Mouse (Mus musculus): ENCODE measurements around the gene E330009J07Rik. TPM values are rescaled to one million over a fixed set of nuclear protein-coding genes. Genes with fewer than 3 reads are reported as not detected.

Gene E330009J07Rik
- polyA plus RNA-seq, 1 experiment from 2014 or later: 22.4 TPM

DNA sequence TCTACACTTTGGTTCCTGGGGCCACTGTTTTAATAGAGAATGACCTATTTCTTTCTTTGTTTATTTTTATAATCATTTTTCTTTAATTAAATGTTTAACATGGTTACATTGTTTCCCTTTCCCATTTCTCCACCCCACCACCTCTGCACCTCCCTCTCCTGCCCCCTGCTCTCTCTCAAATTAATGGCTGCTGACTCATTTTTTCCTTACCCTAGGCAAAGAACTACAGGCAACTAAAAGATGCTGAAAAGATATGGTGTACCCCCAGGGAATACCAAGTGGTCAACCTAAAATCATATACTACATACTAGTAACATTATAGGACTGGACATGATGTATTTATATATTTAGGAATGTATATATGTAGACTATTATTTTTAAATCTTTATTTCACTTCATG, 12.7 kb upstream of the E330009J07Rik start:
- no peaks in the 10 kb centered on the region for H3K36me3 ChIP-seq (ENCODE audit: control insufficient read depth, insufficient read depth, low read length)
- no peak overlapping the region for H3K27ac ChIP-seq (ENCODE audit: low read length)
- no peak for ATAC-seq (ENCODE audit: insufficient number of reproducible peaks, insufficient read depth, low FRiP score, low read depth)
- H3K9ac ChIP-seq (replicated peaks; ENCODE audit: low read depth, low read length): no peak overlapping the region
- no peaks in the 10 kb centered on the region for H3K9me3 ChIP-seq (ENCODE audit: control insufficient read depth, low read depth, low read length)
- no peak overlapping the region for H3K4me2 ChIP-seq (replicated peaks; ENCODE audit: low read depth, low read length)
- no peaks in the 10 kb centered on the region for H3K4me1 ChIP-seq (ENCODE audit: control insufficient read depth, insufficient read depth, low read length)
- H3K27me3 ChIP-seq (ENCODE audit: control insufficient read depth, insufficient read depth, low read length): no peaks in the 10 kb centered on the region
- no peak overlapping the region for H3K4me3 ChIP-seq (ENCODE audit: low read depth, low read length)

DNA sequence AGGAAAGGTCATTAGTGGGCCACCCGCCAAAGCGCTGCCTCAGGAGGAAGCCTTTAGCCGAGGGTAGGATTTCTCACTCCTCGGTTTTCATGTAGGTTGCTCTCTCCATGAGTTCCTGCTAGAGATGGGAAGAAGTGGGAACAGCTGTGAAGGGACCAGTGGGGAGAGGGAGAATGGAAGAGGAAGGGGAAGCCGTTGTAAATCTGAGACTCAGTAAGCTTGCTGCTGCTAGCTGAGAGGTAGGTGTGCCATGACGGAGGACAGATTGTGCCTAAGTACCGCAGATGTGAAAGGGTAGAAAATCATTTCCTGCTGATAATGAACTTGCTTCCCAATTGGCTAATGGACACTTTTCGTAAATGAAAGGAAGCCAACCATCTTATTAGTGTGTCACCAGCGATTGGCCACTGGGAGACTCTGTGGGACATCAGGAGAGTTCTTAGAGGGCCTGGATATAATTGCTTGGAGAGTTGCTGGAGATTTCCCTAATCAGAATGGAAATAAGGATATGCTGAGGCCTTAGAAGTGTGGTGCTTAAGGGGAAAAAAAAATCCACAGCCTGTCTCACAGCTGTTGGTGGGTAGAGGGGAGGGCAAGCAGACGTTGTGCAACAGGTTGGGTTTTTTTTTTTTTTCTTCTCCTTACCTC, 7.5 kb upstream of the E330009J07Rik start:
- H3K9ac ChIP-seq (replicated peaks; ENCODE audit: low read depth, low read length): no peak overlapping the region
- no peak overlapping the region for H3K27ac ChIP-seq (ENCODE audit: low read length)
- no peak overlapping the region for H3K4me3 ChIP-seq (ENCODE audit: low read depth, low read length)
- no peaks in the 10 kb centered on the region for H3K36me3 ChIP-seq (ENCODE audit: control insufficient read depth, insufficient read depth, low read length)
- no peaks in the 10 kb centered on the region for H3K27me3 ChIP-seq (ENCODE audit: control insufficient read depth, insufficient read depth, low read length)
- WGBS: 34% methylated on average over 10 of the region's 10 CpGs
- H3K4me1 ChIP-seq (ENCODE audit: control insufficient read depth, insufficient read depth, low read length): no peaks in the 10 kb centered on the region
- H3K9me3 ChIP-seq (ENCODE audit: control insufficient read depth, low read depth, low read length): no peaks in the 10 kb centered on the region
- ATAC-seq (ENCODE audit: insufficient number of reproducible peaks, insufficient read depth, low FRiP score, low read depth): no peak
- H3K4me2 ChIP-seq (replicated peaks; ENCODE audit: low read depth, low read length): no peak overlapping the region

DNA sequence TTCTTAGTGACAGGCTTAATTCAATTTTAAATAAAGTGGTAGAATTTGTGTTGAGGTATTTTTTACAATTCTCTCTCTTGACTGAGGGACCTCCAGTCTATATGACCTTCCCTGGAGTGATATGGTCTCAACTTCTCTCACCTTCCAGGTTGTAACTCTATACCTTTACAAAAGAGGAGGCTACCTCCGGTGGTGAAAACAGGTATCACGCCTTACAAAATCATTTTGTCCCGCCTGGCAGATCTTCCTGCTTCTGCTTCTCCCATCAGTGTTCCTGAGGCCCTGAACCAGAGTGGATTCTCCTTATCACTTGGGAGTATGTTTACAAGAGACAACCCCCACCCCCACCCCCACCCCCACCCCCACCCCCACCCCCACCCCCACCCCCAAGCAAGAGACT, 5.8 kb upstream of the E330009J07Rik start:
- Histone ChIP-seq H3K4me3 (ENCODE audit: low read depth, low read length) (no peak overlapping the region), H3K4me1 (ENCODE audit: control insufficient read depth, insufficient read depth, low read length) (no peaks in the 10 kb centered on the region), H3K36me3 (ENCODE audit: control insufficient read depth, insufficient read depth, low read length) (no peaks in the 10 kb centered on the region), H3K27ac (ENCODE audit: low read length) (no peak overlapping the region), H3K27me3 (ENCODE audit: control insufficient read depth, insufficient read depth, low read length) (no peaks in the 10 kb centered on the region), H3K4me2 (replicated peaks; ENCODE audit: low read depth, low read length) (no peak overlapping the region), H3K9me3 (ENCODE audit: control insufficient read depth, low read depth, low read length) (no peaks in the 10 kb centered on the region), H3K9ac (replicated peaks; ENCODE audit: low read depth, low read length) (no peak overlapping the region)
- ATAC-seq (ENCODE audit: insufficient number of reproducible peaks, insufficient read depth, low FRiP score, low read depth): no peak
- WGBS: 24% methylated on average over 3 of the region's 3 CpGs

DNA sequence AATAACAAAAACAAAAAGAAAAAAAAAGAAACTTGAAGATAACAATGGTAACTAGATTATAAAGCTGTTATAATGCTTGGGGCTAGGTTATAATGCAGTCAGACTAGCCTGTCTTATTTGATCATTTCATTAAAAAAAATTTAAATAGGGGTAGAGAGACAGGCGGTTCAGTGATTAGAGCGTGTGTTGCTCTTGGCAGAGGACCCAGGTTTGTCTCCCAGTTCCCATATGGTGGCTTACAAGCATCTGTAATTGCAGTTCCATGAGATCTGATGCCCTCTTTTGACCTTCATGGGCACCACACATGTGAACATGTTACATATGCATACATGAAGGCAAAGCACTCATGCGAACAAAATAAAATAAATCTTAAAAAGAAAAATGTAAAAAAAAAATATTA, 5.3 kb upstream of the E330009J07Rik start:
- Histone ChIP-seq H3K27me3 (ENCODE audit: control insufficient read depth, insufficient read depth, low read length) (no peaks in the 10 kb centered on the region), H3K36me3 (ENCODE audit: control insufficient read depth, insufficient read depth, low read length) (no peaks in the 10 kb centered on the region), H3K4me1 (ENCODE audit: control insufficient read depth, insufficient read depth, low read length) (no peaks in the 10 kb centered on the region), H3K4me3 (ENCODE audit: low read depth, low read length) (no peak overlapping the region), H3K9ac (replicated peaks; ENCODE audit: low read depth, low read length) (no peak overlapping the region), H3K27ac (ENCODE audit: low read length) (no peak overlapping the region), H3K9me3 (ENCODE audit: control insufficient read depth, low read depth, low read length) (no peaks in the 10 kb centered on the region), H3K4me2 (replicated peaks; ENCODE audit: low read depth, low read length) (no peak overlapping the region)
- 80% methylated on average over 3 of the region's 3 CpGs for WGBS
- ATAC-seq (ENCODE audit: insufficient number of reproducible peaks, insufficient read depth, low FRiP score, low read depth): no peak

DNA sequence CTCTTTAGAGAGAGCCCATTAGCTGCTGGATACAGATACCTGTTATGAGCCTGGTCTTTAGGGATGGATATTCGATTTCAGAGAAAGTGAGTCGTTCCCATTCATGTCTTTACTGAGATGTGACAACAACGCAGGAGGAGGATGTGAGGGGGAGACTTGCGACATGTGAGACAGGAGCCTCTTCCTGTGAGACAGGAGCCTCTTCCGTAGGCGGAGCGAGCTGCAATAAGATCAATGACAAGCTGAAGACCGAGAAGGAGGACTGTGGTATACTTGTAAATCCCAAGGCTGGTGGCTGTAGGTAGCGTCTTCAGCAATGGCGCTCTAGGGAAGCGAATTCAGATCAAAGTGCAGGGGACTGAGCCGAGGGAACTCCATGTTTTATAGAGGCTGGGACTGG, 3.8 kb upstream of the E330009J07Rik start:
- Histone ChIP-seq H3K27me3 (ENCODE audit: control insufficient read depth, insufficient read depth, low read length) (no peaks in the 10 kb centered on the region), H3K36me3 (ENCODE audit: control insufficient read depth, insufficient read depth, low read length) (no peaks in the 10 kb centered on the region), H3K4me2 (replicated peaks; ENCODE audit: low read depth, low read length) (no peak overlapping the region), H3K4me3 (ENCODE audit: low read depth, low read length) (no peak overlapping the region), H3K9me3 (ENCODE audit: control insufficient read depth, low read depth, low read length) (no peaks in the 10 kb centered on the region), H3K27ac (ENCODE audit: low read length) (no peak overlapping the region), H3K9ac (replicated peaks; ENCODE audit: low read depth, low read length) (no peak overlapping the region), H3K4me1 (ENCODE audit: control insufficient read depth, insufficient read depth, low read length) (peaks cover 2% of the 10 kb centered on the region; the same call in 1 of the 2 replicates)
- ATAC-seq (ENCODE audit: insufficient number of reproducible peaks, insufficient read depth, low FRiP score, low read depth): no peak
- WGBS: 34% methylated on average over 12 of the region's 12 CpGs

DNA sequence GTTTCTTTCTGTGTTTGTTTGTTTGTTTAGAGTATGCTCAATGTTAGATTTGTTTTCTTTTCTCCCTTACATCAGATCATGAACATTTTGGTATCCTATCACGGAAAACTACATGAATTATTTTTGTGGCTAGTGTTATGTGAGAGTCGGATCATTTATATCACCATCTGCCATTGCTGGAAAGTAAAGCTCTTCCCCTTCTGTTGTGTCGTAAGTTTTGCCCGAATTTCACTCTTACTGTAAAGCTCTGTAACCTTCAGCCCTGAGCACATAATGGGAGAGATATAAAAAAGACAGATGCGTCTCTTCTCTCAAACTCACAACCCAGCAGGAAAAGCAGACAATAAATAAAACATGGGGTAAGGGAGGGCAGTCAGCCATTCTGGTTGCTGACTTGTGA, 3.0 kb upstream of the E330009J07Rik start, which contains the start of gene Wee2:
Gene Wee2, plus strand, starts transcription at position 153 of the 400 bp plus-strand sequence.
- Histone ChIP-seq H3K27me3 (ENCODE audit: control insufficient read depth, insufficient read depth, low read length) (no peaks in the 10 kb centered on the region), H3K9me3 (ENCODE audit: control insufficient read depth, low read depth, low read length) (no peaks in the 10 kb centered on the region), H3K36me3 (ENCODE audit: control insufficient read depth, insufficient read depth, low read length) (no peaks in the 10 kb centered on the region), H3K4me3 (ENCODE audit: low read depth, low read length) (no peak within 1 kb of the TSS), H3K27ac (ENCODE audit: low read length) (no peak within 1 kb of the TSS), H3K4me2 (replicated peaks; ENCODE audit: low read depth, low read length) (no peak within 1 kb of the TSS), H3K4me1 (ENCODE audit: control insufficient read depth, insufficient read depth, low read length) (peaks cover 3% of the 10 kb centered on the region; the same call in 1 of the 2 replicates), H3K9ac (replicated peaks; ENCODE audit: low read depth, low read length) (no peak within 1 kb of the TSS)
- WGBS: 74% methylated on average over 5 of the region's 5 CpGs
- no peak for ATAC-seq (ENCODE audit: insufficient number of reproducible peaks, insufficient read depth, low FRiP score, low read depth)

DNA sequence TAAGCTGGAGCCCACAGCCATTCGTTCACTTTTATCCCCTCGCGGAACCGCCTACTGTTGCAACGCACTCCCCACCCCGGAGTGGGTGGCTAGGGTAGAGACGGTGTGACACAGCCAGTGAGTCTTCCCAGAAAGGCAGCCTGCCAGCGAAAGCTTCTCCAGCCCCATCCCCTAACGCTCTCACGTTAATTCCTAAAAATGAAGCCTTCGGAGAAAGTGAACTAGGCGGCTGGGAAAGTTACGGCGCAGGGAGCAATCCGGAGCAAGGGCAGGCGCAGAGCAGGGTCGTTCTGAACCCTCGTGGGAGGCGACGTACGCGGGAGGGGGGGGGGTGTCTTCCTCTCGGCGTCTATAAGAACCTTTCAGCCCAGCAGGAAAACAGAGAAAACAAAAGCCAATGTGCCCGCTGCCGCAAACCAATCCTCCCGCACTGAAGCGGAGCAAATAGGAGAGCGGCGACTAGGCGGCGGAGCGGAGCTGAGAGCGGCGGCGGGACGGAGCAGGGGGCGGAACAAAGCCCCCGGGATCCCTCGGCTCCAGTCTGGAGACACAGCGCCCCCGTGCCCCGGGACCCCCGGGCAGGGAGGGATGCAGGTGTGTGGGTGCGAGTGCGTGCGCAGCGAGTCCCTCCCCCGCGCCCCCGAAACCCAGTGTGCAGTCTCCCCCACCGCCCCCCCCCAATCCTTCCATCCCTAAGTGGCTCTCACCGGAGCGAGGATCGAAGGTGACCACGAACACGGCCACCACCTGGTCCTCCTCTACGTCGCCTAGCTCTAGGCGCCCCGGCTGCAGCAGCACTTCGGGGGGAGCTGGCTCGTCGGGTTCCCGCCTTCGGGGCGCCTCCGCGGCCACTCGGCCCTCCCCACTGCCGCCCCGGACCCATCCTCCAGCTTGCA, 536 bp downstream of the E330009J07Rik start:
- no peaks in the 10 kb centered on the region for H3K36me3 ChIP-seq (ENCODE audit: control insufficient read depth, insufficient read depth, low read length)
- H3K9ac ChIP-seq (replicated peaks; ENCODE audit: low read depth, low read length): peak overlapping the region; percentile 69
- ATAC-seq (ENCODE audit: insufficient number of reproducible peaks, insufficient read depth, low FRiP score, low read depth): peak; percentile 44
- no peaks in the 10 kb centered on the region for H3K27me3 ChIP-seq (ENCODE audit: control insufficient read depth, insufficient read depth, low read length)
- H3K4me3 ChIP-seq (ENCODE audit: low read depth, low read length): peak overlapping the region; percentile 74
- H3K4me2 ChIP-seq (replicated peaks; ENCODE audit: low read depth, low read length): peak overlapping the region; percentile 54
- peaks cover 14% of the 10 kb centered on the region; the same call in 1 of the 2 replicates for H3K4me1 ChIP-seq (ENCODE audit: control insufficient read depth, insufficient read depth, low read length)
- no peaks in the 10 kb centered on the region for H3K9me3 ChIP-seq (ENCODE audit: control insufficient read depth, low read depth, low read length)
- 0% methylated on average over 68 of the region's 72 CpGs for WGBS
- H3K27ac ChIP-seq (ENCODE audit: low read length): peak overlapping the region; percentile 66; the same call in 1 of the 2 replicates

DNA sequence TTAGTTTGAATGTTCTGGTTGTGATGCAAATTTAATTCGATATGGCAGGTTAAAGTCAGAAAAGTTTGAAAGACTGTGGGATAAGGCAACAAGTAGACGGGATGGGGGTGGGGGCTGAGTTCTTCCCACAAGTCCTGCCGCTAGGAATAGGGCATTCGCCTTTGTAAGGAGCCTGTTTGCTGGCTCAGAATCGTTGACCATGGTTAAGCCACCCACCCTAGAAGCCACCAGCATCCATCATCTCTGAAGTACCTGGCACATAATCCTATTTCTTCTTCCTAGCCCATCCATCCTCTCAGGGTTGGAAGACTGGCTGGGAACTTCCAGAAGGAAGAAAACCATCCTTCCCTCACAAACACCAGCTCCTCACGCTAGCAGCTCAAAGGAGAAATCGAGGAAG, 1.2 kb downstream of the E330009J07Rik start:
- WGBS: 14% methylated on average over 7 of the region's 7 CpGs

More for the DNA sequence above, 1.2 kb downstream of the E330009J07Rik start:
- ATAC-seq (ENCODE audit: insufficient number of reproducible peaks, insufficient read depth, low FRiP score, low read depth): no peak
- Histone ChIP-seq H3K4me2 (replicated peaks; ENCODE audit: low read depth, low read length) (peak overlapping the region; percentile 54), H3K36me3 (ENCODE audit: control insufficient read depth, insufficient read depth, low read length) (no peaks in the 10 kb centered on the region), H3K9me3 (ENCODE audit: control insufficient read depth, low read depth, low read length) (no peaks in the 10 kb centered on the region), H3K4me1 (ENCODE audit: control insufficient read depth, insufficient read depth, low read length) (peaks cover 16% of the 10 kb centered on the region; the same call in 1 of the 2 replicates), H3K27ac (ENCODE audit: low read length) (no peak overlapping the region), H3K27me3 (ENCODE audit: control insufficient read depth, insufficient read depth, low read length) (no peaks in the 10 kb centered on the region), H3K9ac (replicated peaks; ENCODE audit: low read depth, low read length) (peak overlapping the region; percentile 69; the same call in 1 of the 2 replicates), H3K4me3 (ENCODE audit: low read depth, low read length) (peak overlapping the region; percentile 74)
